Mouse (Mus musculus) thymus, postnatal 4 days (tissue): ENCODE measurements at regions not wholly inside any gene's neighbourhood (a gene's known extent, or its start where the extent isn't known, plus 50 kb on each side); places are given as distances from the start of the nearest gene placed in this dataset.
A peak's percentile ranks its signal among the peaks of the same experiment; 100 is the strongest.

Experiments used
- DNase-seq: peaks from one replicate; pipeline ENCODE4 v3.0.0; 2021

- peak; percentile 51 for DNase-seq
These were observed 148.5 kb upstream of the Jarid2 start for GRCm38 (mm10) chr13:44580767-44581166.

GRCm38 (mm10) chr13:44581947-44582766 lies 147.1 kb upstream of the Jarid2 start:
- no peak for DNase-seq

- no peak for DNase-seq
These were observed 146.5 kb upstream of the Jarid2 start for GRCm38 (mm10) chr13:44582767-44583085.

GRCm38 (mm10) chr13:44583614-44584013 lies 145.7 kb upstream of the Jarid2 start:
- no peak for DNase-seq

- no peak for DNase-seq
These were observed 145.1 kb upstream of the Jarid2 start for GRCm38 (mm10) chr13:44584151-44584550.

GRCm38 (mm10) chr13:44584551-44584950 lies 144.7 kb upstream of the Jarid2 start:
- no peak for DNase-seq

- DNase-seq, result no peak
These were observed 141.4 kb upstream of the Jarid2 start for GRCm38 (mm10) chr13:44587846-44588245.

- DNase-seq, result no peak
These were observed 134.6 kb upstream of the Jarid2 start for GRCm38 (mm10) chr13:44594645-44595044.

GRCm38 (mm10) chr13:44597666-44598065 lies 131.6 kb upstream of the Jarid2 start:
- no peak for DNase-seq

GRCm38 (mm10) chr13:44601024-44601423 lies 128.2 kb upstream of the Jarid2 start:
- DNase-seq, result no peak

- DNase-seq, result no peak
These were observed 126.6 kb upstream of the Jarid2 start for GRCm38 (mm10) chr13:44602658-44603057.

- DNase-seq, result no peak
These were observed 121.7 kb upstream of the Jarid2 start for GRCm38 (mm10) chr13:44607316-44608285.

- DNase-seq, result no peak
These were observed 121.0 kb upstream of the Jarid2 start for GRCm38 (mm10) chr13:44608286-44608675.

- DNase-seq, result no peak
These were observed 120.5 kb upstream of the Jarid2 start for GRCm38 (mm10) chr13:44608681-44609335.

GRCm38 (mm10) chr13:44609606-44610005 lies 119.7 kb upstream of the Jarid2 start:
- no peak for DNase-seq

GRCm38 (mm10) chr13:44615696-44616095 lies 113.6 kb upstream of the Jarid2 start:
- DNase-seq, result no peak

- DNase-seq, result no peak
These were observed 110.9 kb upstream of the Jarid2 start for GRCm38 (mm10) chr13:44618368-44618767.

- DNase-seq, result no peak
These were observed 106.5 kb upstream of the Jarid2 start for GRCm38 (mm10) chr13:44622661-44623355.

GRCm38 (mm10) chr13:44624716-44625115 lies 104.6 kb upstream of the Jarid2 start:
- DNase-seq, result peak; percentile 63

- no peak for DNase-seq
These were observed 103.5 kb upstream of the Jarid2 start for GRCm38 (mm10) chr13:44625792-44626191.

- no peak for DNase-seq
These were observed 102.5 kb upstream of the Jarid2 start for GRCm38 (mm10) chr13:44626806-44627205.

GRCm38 (mm10) chr13:44630061-44630460 lies 99.2 kb upstream of the Jarid2 start:
- DNase-seq, result no peak

GRCm38 (mm10) chr13:44634616-44635015 lies 94.7 kb upstream of the Jarid2 start:
- DNase-seq, result peak; percentile 33
